Mouse (Mus musculus) layer of hippocampus, postnatal 14 days (tissue): Measurements from ENCODE around the gene Epyc. TPM values are rescaled to one million over a fixed set of nuclear protein-coding genes. Genes with fewer than 3 reads are reported as not detected.

Experiments used
- DNase-seq, 2 experiments: peaks; one replicate each; pipeline ENCODE4 v3.0.0; 2021 to 2022; ENCODE audit warnings: low spot score in 2 of 2, mixed read lengths in 1 of 2
- long read RNA-seq, 2 experiments: library from polyadenylated mRNA; stranded (forward); transcript quantifications; one replicate each; pipeline ENCODE4 v2.0.0; 2021
- total RNA-seq, 2 experiments: library from RNA; stranded (reverse); gene quantifications; 2 replicates each; pipeline ENCODE4 v1.2.3; 2021

Gene Epyc
- total RNA-seq: not detected
- long read RNA-seq, experiment 1: 0 reads
- long read RNA-seq, experiment 2: 0 reads

- DNase-seq: no peak
Measured at GRCm38 (mm10) chr10:97643768-97644167, at the start of gene Epyc. Gene Epyc (plus strand): TSS chr10:97644068.

DNA sequence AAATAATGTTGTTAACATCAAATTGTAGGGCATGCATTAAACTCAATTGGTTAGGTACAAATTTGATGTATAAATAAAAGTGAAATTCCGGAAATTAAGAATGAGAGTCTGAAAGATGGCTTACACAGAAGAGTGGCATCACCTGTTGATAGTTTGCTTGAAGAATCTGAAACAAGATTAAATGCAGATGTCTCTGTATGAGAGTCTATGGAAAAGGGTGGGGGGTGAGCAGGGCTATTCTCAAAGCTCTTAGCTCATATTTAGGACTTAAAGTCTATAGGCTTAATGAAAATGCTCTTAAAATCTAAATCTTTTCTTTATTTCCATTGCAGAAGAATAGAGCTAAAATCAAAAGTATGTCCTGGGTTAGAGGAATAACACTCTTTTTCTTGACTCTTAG lies 48.2 kb upstream of the Epyc start:
- DNase-seq: no peak

DNA sequence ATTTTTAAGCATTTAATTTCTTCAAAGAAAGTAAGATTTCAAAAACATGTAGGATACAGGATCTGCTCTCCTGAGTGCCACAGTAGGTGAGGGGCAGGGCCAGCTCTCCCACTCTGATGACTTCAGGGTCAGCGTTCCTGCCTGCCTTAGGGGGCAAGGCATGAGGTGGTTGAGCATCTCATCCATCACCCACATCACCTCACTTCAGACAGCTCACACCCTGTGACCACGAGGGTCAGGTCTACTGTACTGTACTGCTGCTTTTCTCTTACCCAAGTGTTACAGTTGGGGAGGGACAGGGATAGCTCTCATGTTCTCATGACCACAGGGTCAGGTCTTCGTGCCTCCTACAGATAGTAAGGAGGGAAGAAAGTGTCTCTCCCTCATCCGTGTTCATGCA lies 42.1 kb upstream of the Epyc start:
- DNase-seq: no peak

DNA sequence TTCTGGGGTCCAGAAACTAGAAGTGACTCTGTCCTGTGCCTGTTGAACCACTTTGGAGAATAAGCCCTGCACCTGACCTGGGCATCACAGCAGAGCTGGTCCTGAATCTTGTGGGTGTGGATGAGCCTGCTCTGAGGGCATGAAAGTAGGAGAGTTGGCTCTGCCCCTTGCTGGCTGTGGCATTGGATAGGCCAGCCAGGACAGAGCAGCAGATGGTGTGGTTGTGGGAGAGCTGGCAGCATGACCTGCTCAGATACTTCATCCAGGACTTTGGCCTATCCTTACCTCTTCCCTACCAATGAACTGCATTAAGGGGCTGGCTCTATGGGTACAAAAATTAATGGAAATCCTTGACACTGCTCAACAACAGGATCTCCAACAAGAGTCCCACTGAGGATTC lies 40.6 kb upstream of the Epyc start:
- no peak for DNase-seq

DNA sequence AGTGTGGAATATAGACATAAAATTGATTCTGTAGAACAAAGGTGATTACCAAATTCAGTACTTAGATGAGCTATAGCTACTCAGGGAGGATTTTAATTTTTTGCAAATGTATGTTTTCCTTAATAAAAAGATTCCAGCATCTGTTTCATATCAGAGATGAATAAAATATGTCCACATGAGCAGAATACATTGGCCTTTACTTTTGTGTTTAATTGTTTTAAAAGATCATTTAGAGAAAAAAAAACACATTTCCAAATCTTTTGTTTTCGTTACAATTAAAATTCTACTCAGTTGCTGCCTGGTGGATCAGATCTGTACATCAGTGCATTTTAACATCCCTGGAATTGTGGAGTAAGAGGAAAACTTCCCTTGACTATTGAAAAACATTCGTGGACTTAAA lies 37.3 kb upstream of the Epyc start, which contains the start of gene Kera:
TSS of gene Kera (plus strand) at position 301 of the 400 bp plus-strand sequence.
- DNase-seq: no peak

- no peak for DNase-seq
Measured at GRCm38 (mm10) chr10:97622328-97622727, 21.5 kb upstream of the Epyc start.

DNA sequence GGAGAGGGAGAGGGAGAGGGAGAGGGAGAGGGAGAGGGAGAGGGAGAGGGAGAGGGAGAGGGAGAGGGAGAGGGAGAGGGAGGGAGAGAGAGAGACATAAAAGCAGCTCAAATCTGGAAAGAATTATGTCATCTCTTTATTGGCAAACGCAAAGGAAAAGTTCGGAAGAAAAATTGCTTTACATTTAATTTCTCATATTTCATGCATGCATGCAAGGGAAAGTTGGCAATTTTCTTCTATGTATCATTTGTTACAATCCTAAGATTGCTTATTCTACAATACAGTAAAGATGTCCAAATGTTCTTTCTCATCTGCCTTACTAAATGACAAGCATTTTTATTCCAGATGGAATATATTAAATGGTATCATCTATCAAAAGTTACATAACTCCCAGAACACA lies 19.5 kb upstream of the Epyc start:
- no peak for DNase-seq

- no peak for DNase-seq
Measured at GRCm38 (mm10) chr10:97625116-97625515, 18.8 kb upstream of the Epyc start.

GRCm38 (mm10) chr10:97626543-97626942 lies 17.3 kb upstream of the Epyc start:
- DNase-seq: no peak

DNA sequence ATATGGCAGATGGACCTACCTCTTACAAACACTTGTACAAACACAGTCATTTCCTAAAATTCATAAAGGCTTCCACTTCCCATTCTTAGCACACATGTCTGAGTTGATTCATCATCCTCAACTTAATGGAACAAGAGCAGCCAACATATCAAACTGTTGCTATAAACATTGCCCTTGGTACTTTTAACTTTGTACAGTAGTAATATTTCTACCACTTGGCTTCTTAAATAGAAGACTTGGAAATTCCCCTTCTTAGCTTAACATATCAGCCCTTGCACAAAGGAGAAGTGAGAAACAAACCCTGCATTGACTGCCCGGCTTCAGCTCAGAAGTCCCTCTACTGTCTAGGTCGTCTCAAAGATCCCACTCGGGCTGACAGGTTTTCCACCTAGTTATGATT lies 12.8 kb upstream of the Epyc start:
- no peak for DNase-seq

DNA sequence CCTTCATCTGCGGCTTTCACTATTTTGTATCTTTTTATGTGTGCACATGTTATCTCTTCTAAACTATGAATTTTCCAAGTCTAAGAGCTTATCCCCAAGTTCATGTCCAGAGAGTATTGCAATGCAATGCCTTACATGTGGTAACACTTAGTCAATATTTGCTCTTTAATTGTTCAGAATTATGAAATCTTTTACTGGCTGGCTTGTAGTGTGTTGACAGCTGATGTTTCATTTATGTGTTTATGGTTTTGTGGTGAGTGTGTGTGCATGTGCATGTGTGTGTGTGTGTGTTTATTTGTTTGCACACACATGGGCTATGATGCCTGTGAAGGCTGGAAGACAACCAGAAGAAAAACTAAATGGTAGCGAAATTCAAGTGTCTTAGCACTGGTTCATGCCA lies 1.9 kb upstream of the Epyc start:
- no peak for DNase-seq

DNA sequence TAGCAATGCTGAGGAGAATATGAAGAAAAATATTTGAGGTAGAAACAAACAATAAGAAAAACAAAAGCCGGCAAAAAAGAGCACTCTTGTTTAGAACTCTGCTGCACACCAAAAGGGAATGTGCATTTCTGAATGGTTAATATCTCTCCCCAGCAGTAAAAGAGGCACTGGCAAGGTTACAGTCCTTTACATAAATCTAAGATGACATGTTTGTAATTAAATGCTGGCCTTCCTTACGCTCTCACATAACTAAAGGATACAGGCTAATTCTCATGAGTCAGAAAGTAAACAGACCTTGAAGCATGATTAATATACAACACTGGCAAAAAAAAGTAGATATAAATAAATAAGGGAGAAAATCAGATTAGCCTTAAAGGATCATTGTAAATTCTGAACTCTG lies 6.5 kb downstream of the Epyc start:
- no peak for DNase-seq

DNA sequence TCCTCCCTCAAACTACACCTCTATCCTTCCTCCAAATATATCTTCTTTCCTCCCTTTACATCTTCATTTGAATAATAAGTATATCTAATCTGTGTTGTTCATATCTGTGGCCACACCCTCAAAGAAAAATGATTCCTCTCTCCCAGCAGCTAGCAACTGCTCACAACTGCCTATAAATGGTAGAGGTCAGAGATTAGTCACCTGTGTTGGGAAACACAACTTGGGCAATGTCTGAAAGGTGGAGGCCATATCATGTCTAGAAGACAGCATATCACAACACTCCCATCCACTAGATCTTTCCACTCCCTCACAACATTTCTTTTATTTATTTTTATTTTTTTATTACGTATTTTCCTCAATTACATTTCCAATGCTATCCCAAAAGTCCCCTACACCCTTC lies 15.6 kb downstream of the Epyc start:
- DNase-seq: no peak

GRCm38 (mm10) chr10:97668656-97669055 lies 24.8 kb downstream of the Epyc start:
- no peak for DNase-seq

- peak; percentile 5 to 36 for DNase-seq
Measured at GRCm38 (mm10) chr10:97670202-97670601, 26.3 kb downstream of the Epyc start.

- DNase-seq: no peak
Measured at GRCm38 (mm10) chr10:97673239-97673638, 29.4 kb downstream of the Epyc start.

- DNase-seq: no peak
Measured at GRCm38 (mm10) chr10:97682981-97683380, 39.1 kb downstream of the Epyc start.

DNA sequence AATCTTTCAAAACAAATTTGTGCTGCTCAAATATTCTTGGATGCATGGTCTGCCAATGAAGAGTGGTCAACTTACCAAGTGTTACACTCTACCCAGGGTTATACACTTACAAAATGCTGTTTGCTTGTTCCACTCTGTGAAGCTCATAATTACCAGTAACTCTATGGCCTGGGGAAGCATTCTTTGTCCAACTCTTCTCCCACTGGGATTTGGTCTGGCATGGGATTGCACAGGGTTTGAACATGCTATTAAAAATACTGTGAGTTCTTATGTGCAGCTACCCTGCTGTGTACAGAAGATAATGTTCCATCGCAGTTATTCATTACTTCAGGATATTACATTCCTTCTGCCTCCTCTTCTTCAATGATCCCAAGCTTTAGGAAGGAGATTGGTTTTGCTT lies 43.3 kb downstream of the Epyc start:
- DNase-seq: no peak

DNA sequence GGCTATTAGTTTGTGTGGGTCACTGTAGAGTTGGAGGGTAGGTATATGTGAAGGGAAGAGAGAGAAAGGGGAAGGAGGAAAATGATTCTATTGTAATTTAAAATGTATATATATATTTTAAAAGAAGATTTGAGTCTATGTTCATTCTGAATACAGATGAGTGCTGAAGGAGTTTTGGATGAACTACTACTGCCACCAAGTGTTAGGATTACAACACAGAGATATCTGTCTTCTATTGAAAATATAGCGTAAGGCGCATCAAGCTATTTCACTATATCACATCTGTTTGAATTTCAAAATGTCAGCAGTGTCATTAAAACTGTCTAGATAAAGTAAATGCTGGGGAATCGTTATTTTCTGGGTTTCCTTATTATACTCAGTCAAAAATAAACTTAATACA lies 45.6 kb downstream of the Epyc start:
- DNase-seq: peak in 1 of 2 experiments; percentile 37

DNA sequence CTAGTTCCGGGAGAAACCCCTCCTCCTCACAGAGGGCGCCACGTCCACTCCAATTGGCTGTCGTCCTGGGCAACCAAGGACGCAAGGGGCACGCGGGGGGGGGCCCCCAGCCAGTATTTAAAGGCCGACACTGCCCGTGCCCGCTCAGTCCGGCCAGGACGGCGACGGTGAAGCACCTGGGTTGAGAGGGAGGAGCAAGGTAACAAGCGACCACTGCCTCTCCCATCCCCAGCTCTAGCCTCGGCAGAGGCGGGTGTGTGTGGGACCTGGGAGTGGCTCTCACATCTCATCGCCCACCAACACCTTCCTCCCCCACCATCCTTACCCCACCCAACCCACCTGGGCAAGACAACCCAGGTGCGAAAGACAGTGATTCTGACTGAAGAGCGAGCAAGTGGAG lies 49.0 kb downstream of the Epyc start, which contains the start of gene Ccer1:
TSS of gene Ccer1 (plus strand) at position 147 of the 400 bp plus-strand sequence.
- no peak for DNase-seq

DNA sequence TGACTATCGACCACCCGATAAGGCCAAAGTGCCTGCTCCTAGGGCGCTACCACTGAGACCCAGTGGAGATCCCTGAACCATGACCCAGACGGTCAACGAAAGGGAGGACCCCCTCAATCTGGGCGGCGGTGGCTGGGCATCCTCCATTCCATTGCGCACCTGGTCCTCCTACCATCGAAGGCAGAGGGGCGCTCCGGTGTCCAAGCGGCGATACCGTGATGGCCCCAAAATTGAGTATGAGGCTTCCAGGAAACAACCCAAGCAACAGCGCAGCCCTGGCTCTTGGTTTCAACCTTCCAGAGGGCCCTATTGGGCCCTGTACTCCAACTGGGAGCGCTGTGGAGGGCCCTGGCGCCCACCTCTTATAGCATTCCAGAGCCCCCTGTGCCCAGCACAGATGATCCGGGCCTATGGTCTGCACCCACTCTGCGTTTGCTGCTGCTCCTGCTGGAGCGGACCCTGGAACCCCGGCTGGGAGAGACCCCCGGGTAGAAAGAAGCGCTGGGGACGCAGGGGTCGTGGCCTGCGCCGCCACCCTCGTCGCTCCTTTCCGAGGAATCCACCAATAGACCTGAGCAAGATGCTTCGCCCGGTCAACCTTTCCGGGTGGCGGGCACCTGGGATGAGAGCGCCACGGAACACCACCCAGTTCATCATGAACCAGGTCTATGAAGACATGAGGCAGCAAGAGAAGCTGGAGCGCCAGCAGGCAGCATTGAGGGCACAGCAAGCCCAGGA lies 49.7 kb downstream of the Epyc start:
- no peak for DNase-seq

- no peak for DNase-seq
Measured at GRCm38 (mm10) chr10:97702321-97702720, 58.5 kb downstream of the Epyc start.

GRCm38 (mm10) chr10:97704562-97704961 lies 60.7 kb downstream of the Epyc start:
- peak in 1 of 2 experiments; percentile 45 for DNase-seq
